Mouse (Mus musculus): Measurements from ENCODE around the gene Ipcef1. TPM values are rescaled to one million over a fixed set of nuclear protein-coding genes. Genes with fewer than 3 reads are reported as not detected.
A peak's percentile ranks its signal among the peaks of the same experiment; 100 is the strongest.

The Ipcef1 gene
- polyA plus RNA-seq (2015; fragmentation: Nextera tagmentation; extraction: Ambion mirVana), result 0.18 and 0.19 TPM in 2 replicates

DNA sequence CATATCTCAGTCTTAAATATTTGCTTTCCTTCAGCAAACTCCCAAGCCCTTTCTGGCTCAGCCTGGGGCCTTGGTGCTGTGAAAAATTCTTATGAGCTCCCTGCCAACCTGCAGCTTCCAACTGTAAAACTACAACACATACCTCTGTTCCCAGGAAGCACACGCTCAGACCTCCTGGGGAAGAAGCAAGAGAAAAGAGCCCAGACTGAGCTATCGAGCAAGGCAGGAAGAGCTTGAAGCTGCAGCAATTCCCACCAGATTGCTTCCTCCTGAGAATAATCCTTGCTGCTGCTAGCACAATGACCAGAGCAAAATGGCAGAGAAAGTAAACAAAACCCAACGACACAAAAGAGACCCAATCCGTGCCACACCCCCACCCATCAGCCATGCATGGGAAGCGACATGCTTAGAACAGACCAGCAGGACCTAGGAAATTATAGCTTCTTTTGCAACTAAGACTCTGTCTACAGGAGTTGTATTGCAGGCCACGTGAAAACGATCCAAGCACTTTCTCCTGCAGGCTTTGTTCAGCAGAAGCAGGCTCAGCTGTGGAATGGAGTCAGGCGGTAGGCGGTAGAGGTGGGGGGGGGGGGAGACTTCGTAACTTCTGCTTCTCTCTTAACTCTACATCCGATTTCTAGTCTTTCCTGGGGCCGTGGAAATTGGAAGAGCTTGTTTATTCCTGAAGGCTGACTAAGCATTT lies at the start of gene Ipcef1:
Ipcef1 (minus strand) TSS at position 164 of the 703 bp plus-strand sequence.
- no peaks in the 10 kb centered on the region for H3K9me3 ChIP-seq
- no peak within 1 kb of the TSS for H3K4me3 ChIP-seq
- peak within 1 kb of the TSS; percentile 15; the same call in 1 of the 2 replicates for H3K9ac ChIP-seq
- H3K4me2 ChIP-seq (replicated peaks), result 0 out of 2 replicates have a peak within 1 kb of the TSS, but pooled peaks have one; percentile 2
- 32% methylated on average over 12 of the region's 12 CpGs for WGBS
- H3K4me1 ChIP-seq, result peaks cover 9% of the 10 kb centered on the region
- no peaks in the 10 kb centered on the region for H3K27me3 ChIP-seq
- no peaks in the 10 kb centered on the region for H3K36me3 ChIP-seq
- H3K27ac ChIP-seq, result peak within 1 kb of the TSS; percentile 16; the same call in 1 of the 2 replicates
- ATAC-seq (ENCODE audit: low FRiP score, low read depth), result no peak

DNA sequence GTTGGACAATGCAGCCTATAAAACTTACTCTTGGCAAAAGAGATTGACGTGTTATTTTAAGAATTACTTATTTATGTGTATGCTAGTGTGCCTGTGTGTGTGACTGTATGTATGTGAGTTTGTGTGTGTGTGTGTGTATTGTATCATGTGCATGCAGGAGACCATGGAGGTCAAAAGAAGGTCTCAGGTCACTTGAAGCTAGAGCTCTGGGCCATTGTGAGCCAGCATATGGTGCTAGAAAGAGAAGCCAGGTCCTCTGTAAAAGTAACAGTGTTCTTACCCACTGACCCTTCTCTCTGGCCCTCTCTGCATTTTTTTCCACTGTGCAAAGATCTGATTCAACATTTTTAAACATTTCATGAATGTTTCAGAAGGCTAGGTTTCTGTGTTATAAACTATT lies 25.7 kb upstream of the Ipcef1 start:
- H3K9me3 ChIP-seq, result no peaks in the 10 kb centered on the region
- no peaks in the 10 kb centered on the region for H3K36me3 ChIP-seq
- no peak overlapping the region for H3K9ac ChIP-seq
- ATAC-seq (ENCODE audit: low FRiP score, low read depth), result no peak
- 89% methylated on average over 1 of the region's 1 CpGs for WGBS
- H3K4me1 ChIP-seq, result peaks cover 7% of the 10 kb centered on the region; the same call in 1 of the 2 replicates
- no peak overlapping the region for H3K27ac ChIP-seq
- no peak overlapping the region for H3K4me3 ChIP-seq
- no peaks in the 10 kb centered on the region for H3K27me3 ChIP-seq
- no peak overlapping the region for H3K4me2 ChIP-seq (replicated peaks)

DNA sequence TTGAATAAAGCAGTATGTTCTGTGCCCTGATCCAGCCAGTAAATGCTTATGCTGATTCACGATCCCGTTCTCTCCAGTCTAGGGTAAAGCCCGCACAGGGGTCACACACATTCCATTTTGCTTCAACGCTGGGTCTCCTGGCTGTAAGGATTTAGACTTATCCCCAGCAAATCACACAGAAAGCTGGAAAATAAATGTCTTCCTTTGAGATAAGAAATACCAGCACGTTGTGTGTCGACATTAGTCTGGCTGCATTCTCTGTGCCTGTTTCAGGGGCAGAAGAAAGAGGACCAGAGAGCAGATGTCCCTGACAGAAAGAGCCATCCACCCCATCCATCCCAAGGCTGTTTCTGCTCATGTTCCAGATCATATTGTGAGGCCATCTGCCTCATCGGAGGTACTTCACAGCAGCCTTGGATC lies 25.1 kb upstream of the Ipcef1 start:
- no peak overlapping the region; the same call in 1 of the 2 replicates for H3K27ac ChIP-seq
- H3K4me1 ChIP-seq, result peaks cover 7% of the 10 kb centered on the region; the same call in 1 of the 2 replicates
- 63% methylated on average over 7 of the region's 7 CpGs for WGBS
- no peaks in the 10 kb centered on the region for H3K9me3 ChIP-seq
- ATAC-seq (ENCODE audit: low FRiP score, low read depth), result no peak
- H3K27me3 ChIP-seq, result no peaks in the 10 kb centered on the region
- no peak overlapping the region for H3K4me2 ChIP-seq (replicated peaks)
- no peaks in the 10 kb centered on the region for H3K36me3 ChIP-seq
- no peak overlapping the region for H3K4me3 ChIP-seq
- no peak overlapping the region for H3K9ac ChIP-seq

DNA sequence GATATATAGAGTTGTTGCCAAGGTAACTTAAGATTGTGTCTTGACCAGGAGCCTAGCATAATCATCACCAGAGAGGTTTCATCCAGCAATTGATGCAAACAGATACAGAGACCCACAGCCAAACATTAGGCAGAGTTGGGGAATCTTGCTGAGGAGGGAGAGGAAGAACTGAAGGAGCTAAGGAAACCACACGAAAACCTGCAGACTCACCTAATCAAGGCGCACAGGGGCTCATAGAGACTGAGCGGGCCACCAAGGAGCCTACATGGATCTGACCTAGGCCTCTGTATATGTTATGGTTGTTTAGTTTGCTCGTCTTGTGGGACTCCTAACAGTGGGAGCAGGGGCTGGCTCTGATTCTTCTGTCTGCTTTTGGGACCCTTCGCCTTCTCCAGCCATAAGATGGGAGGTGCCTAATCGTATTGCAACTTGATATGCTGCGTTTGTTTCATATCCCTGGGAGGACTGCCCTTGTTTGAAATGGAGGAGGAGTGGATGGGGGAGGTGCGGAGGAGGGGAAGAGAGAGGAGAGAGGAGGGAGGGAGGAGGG lies 24.5 kb upstream of the Ipcef1 start:
- peak; percentile 78; the same call in 1 of the 2 replicates for ATAC-seq (ENCODE audit: low FRiP score, low read depth)
- Histone ChIP-seq H3K9me3 (no peaks in the 10 kb centered on the region), H3K4me1 (peaks cover 7% of the 10 kb centered on the region; the same call in 1 of the 2 replicates), H3K36me3 (no peaks in the 10 kb centered on the region), H3K27me3 (no peaks in the 10 kb centered on the region), H3K4me2 (replicated peaks) (peak overlapping the region; percentile 47), H3K9ac (no peak overlapping the region), H3K4me3 (no peak overlapping the region), H3K27ac (peak overlapping the region; percentile 63)
- WGBS, result 35% methylated on average over 7 of the region's 8 CpGs

DNA sequence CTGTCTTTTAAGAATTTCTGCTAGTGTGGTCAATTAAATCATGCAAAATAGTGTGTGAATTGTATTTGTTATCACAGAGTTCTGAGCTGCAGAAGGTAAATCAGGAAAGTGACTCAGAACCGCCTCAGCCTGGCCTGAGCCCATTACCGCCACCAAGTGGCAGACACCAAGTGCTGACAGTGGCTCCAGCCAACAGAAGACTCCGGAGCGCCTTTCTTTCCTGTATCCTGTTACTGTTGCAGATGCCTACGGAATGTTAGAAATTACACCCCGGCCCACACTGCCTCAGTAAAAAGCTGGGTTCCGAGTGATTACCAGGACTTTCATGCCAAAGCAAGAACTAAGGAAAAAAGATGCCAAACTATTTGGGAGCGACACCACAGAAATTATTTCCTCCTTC lies 23.9 kb upstream of the Ipcef1 start:
- Histone ChIP-seq H3K36me3 (no peaks in the 10 kb centered on the region), H3K4me3 (no peak overlapping the region), H3K27me3 (no peaks in the 10 kb centered on the region), H3K4me2 (replicated peaks) (peak overlapping the region; percentile 47), H3K9me3 (no peaks in the 10 kb centered on the region), H3K9ac (no peak overlapping the region), H3K27ac (peak overlapping the region; percentile 63), H3K4me1 (peaks cover 7% of the 10 kb centered on the region; the same call in 1 of the 2 replicates)
- 8% methylated on average over 8 of the region's 8 CpGs for WGBS
- ATAC-seq (ENCODE audit: low FRiP score, low read depth), result peak; percentile 82

DNA sequence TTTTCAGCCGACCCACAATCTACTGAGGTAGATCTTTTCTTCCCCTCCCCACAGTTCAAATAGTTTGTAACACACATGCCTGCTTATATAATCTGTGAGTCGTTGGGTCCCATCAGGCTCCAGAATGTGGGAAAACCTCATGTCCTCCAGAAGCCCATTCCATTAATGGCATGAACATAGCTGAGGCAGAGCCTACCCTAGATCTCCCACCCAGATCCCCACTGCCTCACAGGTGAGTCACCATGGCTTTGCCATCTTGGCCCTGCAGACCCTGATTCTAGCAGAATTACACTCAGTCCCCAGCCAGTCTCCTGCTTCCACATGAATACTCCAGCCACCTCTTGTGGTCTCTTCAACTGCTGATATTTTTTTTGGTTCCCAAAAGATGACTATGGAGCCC lies 23.4 kb upstream of the Ipcef1 start:
- Histone ChIP-seq H3K4me3 (no peak overlapping the region), H3K4me1 (peaks cover 7% of the 10 kb centered on the region; the same call in 1 of the 2 replicates), H3K9ac (no peak overlapping the region), H3K36me3 (no peaks in the 10 kb centered on the region), H3K9me3 (no peaks in the 10 kb centered on the region), H3K27ac (no peak overlapping the region), H3K27me3 (no peaks in the 10 kb centered on the region), H3K4me2 (replicated peaks) (no peak overlapping the region)
- 92% methylated on average over 2 of the region's 2 CpGs for WGBS
- ATAC-seq (ENCODE audit: low FRiP score, low read depth), result no peak

DNA sequence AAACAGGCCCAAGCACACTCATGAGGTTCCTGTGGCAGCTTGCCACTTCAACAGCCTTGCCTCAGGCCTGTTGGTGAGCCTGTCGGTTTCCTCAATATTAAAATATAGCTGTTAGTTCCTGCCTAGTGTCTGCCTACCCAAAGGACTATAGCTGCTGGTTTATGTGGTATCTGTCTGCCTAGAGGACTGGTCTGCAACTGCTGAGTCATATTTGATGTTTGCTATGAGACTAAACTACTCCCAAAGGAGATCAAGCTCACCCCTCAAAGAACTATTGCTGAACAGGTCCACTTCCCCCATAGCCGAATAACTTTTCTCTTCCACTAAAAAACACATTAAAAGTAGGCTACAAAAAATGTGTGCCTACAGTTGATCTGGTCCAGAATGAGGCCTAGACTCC lies 22.0 kb upstream of the Ipcef1 start:
- Histone ChIP-seq H3K27ac (no peak overlapping the region), H3K4me3 (no peak overlapping the region), H3K27me3 (no peaks in the 10 kb centered on the region), H3K9me3 (no peaks in the 10 kb centered on the region), H3K4me2 (replicated peaks) (no peak overlapping the region), H3K9ac (no peak overlapping the region), H3K36me3 (no peaks in the 10 kb centered on the region), H3K4me1 (peaks cover 7% of the 10 kb centered on the region)
- ATAC-seq (ENCODE audit: low FRiP score, low read depth), result no peak
- WGBS, result 75% methylated on average over 2 of the region's 2 CpGs

DNA sequence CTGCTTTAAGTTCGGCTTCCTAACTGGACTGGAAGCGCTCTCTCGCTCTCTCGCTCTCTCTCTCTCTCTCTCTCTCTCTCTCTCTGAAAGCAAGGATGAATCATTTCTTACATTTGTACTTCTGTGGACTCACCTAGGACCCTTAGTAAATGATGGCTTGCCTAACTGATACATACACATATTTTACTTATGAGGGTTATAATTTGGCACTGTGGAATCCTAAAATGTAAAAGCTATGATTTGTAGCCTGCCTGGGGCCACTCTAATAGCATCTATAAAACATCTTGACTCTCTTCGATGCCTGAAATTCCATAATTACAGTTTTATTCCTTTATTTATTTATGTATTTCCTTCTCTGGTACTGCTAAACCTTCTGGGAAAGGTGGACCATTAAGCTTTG lies 18.6 kb upstream of the Ipcef1 start:
- ATAC-seq (ENCODE audit: low FRiP score, low read depth), result no peak
- no peaks in the 10 kb centered on the region for H3K27me3 ChIP-seq
- no peak overlapping the region for H3K4me3 ChIP-seq
- no peaks in the 10 kb centered on the region for H3K36me3 ChIP-seq
- 66% methylated on average over 5 of the region's 5 CpGs for WGBS
- no peak overlapping the region for H3K9ac ChIP-seq
- H3K4me1 ChIP-seq, result no peaks in the 10 kb centered on the region; the same call in 1 of the 2 replicates
- H3K4me2 ChIP-seq (replicated peaks), result no peak overlapping the region
- no peak overlapping the region for H3K27ac ChIP-seq
- H3K9me3 ChIP-seq, result no peaks in the 10 kb centered on the region

DNA sequence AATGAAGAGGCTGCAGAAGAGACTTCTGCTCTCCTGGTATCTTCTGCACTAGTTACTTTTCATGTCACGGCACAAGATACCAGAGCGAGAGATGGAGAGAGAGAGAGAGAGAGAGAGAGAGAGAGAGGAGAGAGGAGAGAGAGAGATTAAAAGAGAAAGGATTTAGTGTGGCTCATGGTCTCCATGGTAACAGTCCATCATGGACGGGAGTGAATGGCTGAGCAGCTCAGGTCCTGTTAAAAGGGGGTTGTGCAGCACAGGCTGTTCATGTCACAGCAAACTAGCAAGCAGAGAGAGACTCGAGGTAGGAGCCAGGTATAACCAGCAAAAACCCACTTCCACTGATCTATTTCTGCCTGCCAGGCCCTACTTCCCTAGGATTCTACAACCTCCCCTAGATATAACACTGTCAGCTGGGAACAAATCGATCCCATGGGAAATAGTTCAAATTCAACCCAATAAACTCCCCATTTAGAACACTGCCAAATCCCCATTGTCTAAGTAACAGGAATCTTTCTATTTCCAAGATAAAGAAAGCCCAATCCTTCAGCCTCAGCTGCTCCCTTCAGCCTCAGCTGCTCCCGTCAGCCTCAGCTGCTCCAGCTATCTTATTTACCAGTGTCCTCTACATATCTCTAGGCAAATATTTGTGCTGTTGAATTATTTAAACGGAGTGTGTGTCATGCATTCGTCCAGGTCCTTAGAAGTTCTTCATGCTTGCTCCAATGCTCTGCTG lies 18.0 kb upstream of the Ipcef1 start:
- no peak for ATAC-seq (ENCODE audit: low FRiP score, low read depth)
- no peak overlapping the region for H3K27ac ChIP-seq
- WGBS, result 73% methylated on average over 8 of the region's 8 CpGs
- H3K4me2 ChIP-seq (replicated peaks), result no peak overlapping the region
- H3K9me3 ChIP-seq, result no peaks in the 10 kb centered on the region
- H3K4me1 ChIP-seq, result no peaks in the 10 kb centered on the region; the same call in 1 of the 2 replicates
- no peaks in the 10 kb centered on the region for H3K36me3 ChIP-seq
- H3K4me3 ChIP-seq, result no peak overlapping the region
- no peak overlapping the region for H3K9ac ChIP-seq
- no peaks in the 10 kb centered on the region for H3K27me3 ChIP-seq

DNA sequence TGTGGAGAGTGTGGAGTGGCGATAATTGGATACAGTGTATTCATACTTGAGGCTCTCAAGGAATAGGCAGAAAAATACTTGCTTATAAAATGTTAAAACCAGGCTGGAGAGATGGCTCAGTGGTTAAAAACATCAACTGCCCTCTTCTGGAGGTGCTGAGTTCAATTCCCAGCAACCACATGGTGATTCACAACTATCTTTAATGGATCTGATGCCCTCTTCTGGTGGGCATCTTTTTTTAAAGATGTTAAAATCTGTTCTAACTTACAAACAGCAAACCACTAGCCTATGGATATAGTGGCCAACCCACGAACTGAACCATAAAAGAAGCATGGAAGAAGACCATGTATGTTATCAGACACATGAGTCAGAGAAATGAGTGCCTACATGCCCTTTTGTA lies 16.8 kb upstream of the Ipcef1 start:
- Histone ChIP-seq H3K36me3 (no peaks in the 10 kb centered on the region), H3K9ac (no peak overlapping the region), H3K27ac (no peak overlapping the region), H3K4me3 (no peak overlapping the region), H3K4me1 (no peaks in the 10 kb centered on the region; the same call in 1 of the 2 replicates), H3K9me3 (no peaks in the 10 kb centered on the region), H3K27me3 (no peaks in the 10 kb centered on the region), H3K4me2 (replicated peaks) (no peak overlapping the region)
- no peak for ATAC-seq (ENCODE audit: low FRiP score, low read depth)
- WGBS, result 88% methylated on average over 2 of the region's 2 CpGs

DNA sequence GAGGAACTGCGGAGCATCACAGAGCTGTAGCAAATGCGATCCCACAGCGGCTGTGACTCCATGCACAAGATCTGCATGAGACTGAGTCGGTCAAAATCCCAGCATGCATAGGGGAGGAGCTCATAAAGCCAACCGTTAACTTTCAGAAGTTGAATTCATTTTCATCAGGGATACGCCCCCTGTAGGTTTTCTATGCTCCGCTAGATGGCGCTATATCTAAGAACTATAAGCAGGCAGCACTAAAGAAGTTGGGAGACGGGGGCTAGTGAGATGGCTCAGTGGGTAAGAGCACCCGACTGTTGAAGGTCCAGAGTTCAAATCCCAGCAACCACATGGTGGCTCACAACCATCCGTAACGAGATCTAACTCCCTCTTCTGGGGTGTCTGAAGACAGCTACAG lies 16.3 kb upstream of the Ipcef1 start:
- ATAC-seq (ENCODE audit: low FRiP score, low read depth), result no peak
- Histone ChIP-seq H3K27me3 (no peaks in the 10 kb centered on the region), H3K4me2 (replicated peaks) (no peak overlapping the region), H3K36me3 (no peaks in the 10 kb centered on the region), H3K9me3 (no peaks in the 10 kb centered on the region), H3K4me3 (no peak overlapping the region), H3K9ac (no peak overlapping the region), H3K4me1 (peaks cover 1% of the 10 kb centered on the region; the same call in 1 of the 2 replicates), H3K27ac (no peak overlapping the region)
- WGBS, result 64% methylated on average over 12 of the region's 12 CpGs
